Mouse (Mus musculus): ENCODE measurements around the gene Cd44.

The Cd44 gene

DNA sequence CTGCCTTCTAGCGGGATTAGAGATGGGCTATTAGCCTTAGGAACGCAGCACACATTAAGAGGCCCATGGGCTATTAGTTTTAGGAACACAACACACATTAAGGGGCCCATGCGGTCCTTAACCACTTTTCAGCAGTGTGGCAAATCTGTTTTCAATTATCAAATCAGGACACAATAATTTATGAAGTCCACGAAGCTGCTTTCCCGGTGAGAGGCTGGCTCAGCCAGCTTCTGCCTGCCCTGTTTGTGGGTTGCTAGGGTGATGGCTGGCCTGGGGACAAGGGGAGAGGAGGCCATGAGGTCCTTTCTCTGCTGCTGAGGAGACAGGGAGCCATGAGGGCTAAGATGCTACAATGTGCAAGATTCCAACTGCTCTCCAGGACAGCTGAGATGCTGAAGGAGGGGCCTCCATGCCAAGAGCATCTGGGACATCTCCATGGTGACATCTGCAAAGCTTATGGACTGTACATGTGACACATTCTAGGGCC is 81.2 kb downstream of the Cd44 start:
- peak; percentile 10 for DNase-seq (ENCODE audit: low spot score)

DNA sequence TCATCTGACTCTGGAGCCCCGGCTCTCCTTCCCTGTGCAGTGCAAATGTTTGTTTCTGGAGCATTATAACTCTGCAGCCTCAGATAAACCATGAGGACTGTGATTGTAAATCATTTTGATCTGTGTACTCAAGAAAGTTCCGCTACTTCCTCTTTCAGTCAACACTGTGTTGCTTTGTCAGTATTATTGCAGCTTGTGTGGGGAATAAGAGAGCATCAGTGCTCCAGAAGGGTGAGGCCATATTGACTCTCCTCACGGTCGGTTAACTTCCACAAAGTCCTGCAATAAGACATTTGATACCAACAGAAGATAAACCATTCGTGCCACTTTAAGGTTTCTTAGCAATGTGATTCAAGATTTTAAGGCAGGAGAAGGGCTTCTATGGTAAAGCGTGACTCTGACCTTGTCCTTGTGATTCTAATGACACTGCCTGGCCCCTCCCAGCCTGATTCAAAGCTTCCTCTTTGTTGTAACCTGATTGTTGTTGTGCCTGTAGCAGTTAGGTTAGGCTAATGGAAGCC is 86.1 kb downstream of the Cd44 start:
- no peak for DNase-seq (ENCODE audit: low spot score)

DNA sequence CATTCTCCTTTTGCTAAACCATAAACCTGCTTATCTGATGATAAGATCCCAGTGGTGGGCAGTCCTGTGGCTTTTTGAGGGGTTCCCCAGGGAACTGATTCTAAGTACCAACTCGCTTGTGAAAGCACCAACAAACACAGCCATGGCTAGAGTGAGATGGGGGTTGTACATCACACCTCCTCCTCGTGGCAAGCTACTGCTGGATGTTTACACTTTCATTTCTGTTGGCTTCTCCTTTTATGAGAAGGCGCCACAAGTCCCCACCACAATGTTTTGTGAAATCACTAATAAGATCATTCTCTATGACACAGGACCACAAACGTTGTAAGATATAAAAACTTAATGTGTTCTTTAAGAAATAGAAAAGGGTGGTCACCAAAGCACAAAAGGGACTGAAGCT is 88.7 kb downstream of the Cd44 start:
- DNase-seq (ENCODE audit: low spot score), result no peak

DNA sequence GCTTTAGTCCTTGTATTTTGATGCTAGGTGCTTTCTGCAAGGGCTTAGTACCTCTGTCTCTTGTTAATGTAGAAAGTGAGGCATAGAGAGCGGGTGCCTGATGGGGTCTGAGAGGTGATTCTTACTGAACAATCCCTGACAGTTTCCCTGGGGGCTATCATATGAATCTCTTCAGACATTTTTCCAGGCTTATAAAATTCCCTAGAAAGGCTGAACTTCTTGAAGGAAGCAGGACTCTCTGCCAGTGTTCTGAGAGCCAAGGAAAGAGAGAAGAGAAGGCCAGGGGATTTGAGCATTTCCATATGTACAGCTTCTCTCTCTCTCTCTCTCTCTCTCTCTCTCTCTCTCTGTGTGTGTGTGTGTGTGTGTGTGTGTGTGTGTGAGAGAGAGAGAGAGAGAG is 92.0 kb downstream of the Cd44 start:
- no peak for DNase-seq (ENCODE audit: low spot score)

DNA sequence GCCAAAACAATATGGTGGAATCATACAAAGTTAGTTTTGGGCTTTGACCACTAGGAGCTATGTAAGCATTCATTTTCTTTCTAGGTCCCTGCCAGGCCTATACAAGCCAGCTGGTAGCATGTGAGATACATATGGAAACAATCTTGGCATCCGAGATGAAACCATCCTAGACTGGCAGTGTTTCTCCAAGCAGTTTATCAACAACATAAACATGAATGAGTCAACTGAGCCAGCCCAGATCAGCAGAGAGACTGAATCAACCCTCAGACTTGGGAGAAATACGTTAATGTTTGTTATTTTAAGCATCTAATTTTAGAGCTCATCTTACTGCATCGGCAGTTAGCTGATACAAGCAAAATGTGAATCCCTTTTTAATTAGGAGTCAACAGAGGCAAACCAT is 93.8 kb downstream of the Cd44 start:
- no peak for DNase-seq (ENCODE audit: low spot score)

DNA sequence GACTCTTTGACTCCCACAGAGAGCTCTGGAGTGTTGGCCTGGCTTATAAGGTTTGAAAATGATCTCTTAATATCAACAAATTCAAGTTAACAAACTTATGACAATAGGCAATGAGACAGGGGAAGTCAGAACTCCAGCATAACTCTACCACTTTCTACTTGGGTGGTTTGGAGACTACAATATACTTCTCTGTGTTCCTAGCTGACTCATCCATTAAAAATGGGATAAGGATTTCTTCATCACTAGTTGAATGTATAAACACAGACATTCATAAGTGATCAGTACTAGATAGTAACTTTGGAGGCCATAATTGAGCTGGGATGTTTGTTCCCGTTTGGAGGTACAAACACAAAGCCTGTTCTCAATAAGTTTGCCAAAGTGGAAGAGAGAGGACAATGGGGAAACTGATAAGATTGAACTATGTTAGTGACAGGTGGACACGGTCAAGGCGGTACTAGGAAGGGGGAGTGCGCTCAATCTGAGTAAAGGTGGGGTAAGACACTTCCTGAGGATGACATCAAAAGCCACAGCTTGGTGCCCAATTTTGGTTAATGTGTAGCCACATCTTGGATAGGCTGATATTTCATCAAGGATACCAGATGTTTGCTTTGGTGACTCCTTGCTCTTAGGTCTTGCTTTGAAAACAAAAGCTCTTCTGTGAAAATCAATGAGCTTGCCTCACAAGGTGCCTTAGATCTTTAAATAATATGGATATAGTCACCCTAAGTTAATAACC is 95.5 kb downstream of the Cd44 start:
- no peak for DNase-seq (ENCODE audit: low spot score)

DNA sequence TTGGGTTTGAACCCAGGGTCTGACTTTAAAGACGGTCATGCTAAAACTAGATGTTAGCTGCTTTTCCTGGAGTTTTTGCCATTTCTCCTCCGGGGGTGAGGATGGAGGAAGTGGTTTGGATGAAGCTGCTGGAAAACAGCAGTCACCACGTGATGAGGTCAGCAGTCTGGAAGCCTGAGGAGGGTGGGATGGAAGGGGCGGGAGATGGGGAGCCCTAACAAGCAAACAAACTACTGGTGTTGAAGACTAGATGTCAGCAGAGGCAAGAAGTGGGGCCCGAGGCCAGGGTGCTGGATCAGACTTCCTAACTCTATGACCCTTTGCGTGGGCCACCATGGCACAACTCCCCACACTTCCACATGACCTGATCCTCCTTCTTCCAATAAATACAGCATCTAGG is 96.2 kb downstream of the Cd44 start:
- DNase-seq (ENCODE audit: low spot score), result no peak

DNA sequence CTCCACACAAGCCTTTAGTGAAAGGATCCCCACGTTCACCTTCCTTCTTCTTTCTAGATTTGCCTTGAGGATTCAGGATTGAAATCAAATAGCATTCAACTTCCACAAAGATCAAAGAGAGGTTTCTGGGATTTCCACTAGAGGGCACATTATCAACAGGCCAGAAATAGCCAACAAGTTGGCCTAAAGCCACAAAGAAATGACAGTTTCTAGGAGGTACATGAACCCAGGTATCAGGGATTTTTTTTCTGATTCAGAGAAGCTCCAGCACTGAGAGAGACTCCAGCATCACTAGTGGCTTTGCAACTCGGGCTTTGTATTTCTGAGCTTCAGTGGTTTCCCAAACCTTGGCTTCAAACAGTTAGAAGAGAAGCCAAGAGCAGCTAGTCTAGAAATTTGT is 97.4 kb downstream of the Cd44 start:
- DNase-seq (ENCODE audit: low spot score), result peak; percentile 54

DNA sequence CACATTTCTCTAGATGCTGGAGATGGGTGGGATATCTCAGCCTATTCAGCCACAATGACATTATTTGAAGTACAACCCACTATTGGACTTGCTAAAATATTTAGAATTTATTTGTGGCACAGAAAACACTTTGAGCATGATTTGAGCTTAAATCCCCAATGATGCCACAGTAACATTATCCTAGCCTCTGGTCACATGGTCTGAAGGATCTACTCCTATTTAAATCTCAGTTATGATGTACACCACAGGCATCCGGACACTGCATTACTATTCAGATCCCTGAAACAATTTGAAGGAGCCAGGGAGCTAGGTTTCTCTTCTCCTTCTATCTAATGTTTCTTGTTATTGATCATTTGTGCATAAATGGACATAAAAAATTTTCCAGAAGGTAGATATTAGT is 99.6 kb downstream of the Cd44 start:
- DNase-seq (ENCODE audit: low spot score), result no peak

DNA sequence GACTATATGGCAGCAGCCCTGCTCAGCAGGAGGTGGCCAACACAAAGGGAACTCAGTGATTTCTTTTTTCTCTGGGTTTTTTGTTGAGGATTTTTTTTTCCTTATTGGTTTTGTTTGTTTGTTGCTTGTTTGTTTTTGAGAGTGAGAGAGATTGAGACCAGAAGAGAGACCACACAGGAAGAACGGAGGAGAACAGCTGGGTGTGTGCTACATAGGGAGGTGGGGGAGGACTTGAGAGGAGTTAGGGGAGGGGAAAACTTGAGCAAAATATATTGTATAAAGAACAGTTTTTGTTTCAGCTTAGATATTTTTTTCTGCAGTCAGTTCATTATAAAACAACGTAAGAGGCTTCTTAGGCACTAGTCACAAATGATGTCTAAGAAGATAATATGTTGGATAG is 103.3 kb downstream of the Cd44 start:
- no peak for DNase-seq (ENCODE audit: low spot score)

DNA sequence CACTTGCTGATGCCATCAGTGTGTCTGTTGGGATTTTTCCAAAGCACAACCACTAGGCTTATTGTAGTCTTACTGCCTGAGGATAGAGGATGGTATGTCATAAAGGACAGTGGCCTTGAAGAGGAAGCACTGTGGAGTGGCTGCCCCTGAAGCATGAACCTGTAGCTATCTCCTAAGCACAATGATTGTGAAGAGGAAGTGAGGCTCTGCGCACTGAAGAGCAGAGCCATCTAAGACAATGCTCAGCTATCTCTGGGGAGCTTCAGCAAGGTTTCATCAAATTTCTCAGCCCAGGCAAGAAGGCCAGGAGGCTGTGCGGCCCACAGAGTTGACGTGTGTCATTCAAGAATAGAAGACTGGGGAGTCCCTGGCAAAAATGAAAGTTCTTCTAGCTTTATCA is 106.4 kb downstream of the Cd44 start:
- DNase-seq (ENCODE audit: low spot score), result no peak

DNA sequence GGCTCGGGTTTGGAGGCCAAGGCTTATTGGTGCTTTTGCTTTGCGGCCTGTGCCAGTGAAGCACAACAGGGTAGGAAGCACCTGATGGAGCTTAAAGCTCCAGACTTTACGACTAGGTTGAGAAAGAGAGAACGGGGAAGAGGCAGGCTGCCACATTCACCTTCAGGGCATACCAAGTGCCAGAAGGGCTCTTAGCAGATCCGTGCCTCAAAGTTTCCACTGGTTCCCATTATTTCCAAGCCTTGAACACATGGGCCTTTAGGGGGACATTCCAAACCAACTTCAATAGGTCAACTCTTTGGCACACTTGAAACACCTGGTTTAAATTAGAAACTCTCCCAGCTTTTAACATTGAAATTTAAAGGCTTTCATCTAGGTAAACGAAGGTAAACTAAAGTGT is 108.7 kb downstream of the Cd44 start:
- no peak for DNase-seq (ENCODE audit: low spot score)

DNA sequence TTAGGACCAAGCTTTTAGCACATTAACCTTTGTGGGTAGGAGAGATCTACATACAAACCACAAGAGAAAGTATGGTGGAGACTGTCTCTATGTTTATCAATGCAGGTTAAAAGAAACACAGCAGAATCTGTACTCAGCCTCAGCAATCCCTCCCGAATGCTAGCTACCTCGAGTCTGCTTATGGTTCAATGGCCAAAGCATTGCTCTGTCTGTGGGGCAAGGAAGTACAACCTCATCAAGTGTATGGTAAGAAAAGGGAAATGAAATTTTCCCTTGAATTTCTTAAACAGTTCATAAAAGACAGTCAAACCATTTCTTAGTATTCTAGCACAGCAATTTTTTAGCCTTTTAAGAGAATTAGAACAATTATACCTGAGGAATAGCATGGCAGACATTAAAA is 109.8 kb downstream of the Cd44 start:
- DNase-seq (ENCODE audit: low spot score), result no peak

DNA sequence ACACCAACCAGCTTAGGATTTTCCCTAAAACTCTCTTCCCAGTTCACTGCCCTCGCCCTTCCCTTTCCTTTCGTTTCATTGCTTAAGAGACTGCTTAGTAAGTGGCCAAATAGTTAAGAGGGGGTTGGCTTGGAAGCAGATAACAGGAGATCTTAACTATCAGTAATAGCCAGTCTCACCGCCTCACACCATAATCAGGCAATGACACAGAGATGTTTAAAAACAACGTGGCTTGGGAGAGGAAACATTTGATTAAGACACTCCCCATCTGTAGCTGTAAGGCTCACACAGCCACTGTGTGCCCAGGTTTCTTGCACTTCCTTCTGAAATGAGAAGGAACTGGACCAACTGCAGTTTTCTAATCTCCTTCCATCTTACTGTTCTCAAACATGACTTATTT is 115.8 kb downstream of the Cd44 start:
- DNase-seq (ENCODE audit: low spot score), result no peak

DNA sequence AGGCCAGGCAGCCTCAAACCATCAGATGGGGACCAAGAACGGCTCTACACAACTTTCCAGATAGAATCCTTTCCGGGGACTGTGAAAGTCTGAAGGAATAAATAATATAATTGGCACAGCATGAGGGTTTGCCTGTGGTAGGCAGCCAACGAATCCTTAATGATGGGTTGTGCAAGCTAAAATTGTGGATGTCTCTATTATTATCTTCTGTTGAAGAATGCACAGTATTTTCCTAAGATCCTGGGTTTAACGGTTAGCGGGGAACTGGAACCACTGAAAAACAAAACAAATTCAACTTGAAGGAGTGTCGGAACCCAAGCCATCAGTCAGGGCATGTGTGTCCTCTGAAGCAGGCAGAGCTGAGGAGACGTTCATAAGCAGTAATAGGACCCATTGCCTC is 118.7 kb downstream of the Cd44 start:
- DNase-seq (ENCODE audit: low spot score), result no peak

DNA sequence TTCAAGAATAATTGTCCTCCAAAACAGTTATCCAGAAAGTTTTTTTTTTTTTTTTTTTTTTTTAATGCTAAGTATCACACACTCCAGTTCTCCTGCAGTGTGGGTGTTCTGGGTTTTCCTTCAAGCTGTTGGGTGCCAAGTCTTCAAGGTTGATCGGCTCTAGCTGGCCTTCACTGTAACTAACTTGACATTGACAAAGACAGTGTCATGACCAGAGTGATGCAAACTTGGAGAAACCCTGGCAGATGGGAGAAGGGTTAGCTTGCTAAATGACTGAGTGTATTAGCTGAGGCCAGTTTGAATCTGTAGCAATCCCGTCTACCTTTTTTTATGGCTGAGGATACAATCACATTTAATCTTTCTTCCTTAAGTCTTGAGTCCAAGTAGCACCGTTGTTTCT is 123.3 kb downstream of the Cd44 start:
- no peak for DNase-seq (ENCODE audit: low spot score)

DNA sequence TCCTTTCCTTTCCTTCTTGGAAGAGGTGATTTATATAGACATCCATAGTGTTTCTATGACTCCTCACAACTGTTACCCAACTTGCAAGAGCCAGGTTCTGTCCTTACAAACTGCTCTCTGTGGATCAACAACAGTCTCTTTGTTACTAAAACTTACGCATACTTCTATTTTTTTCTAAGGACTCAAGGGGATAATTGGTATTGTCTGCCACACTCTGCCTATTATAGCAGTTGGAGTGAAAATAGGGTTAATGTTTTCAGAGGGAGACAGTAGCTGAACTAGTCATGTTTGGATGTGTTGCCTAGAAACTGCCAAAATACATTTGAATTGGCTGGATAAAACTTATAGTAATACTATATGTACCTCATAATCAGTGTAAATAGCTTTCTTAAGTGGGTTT is 125.9 kb downstream of the Cd44 start:
- no peak for DNase-seq (ENCODE audit: low spot score)

DNA sequence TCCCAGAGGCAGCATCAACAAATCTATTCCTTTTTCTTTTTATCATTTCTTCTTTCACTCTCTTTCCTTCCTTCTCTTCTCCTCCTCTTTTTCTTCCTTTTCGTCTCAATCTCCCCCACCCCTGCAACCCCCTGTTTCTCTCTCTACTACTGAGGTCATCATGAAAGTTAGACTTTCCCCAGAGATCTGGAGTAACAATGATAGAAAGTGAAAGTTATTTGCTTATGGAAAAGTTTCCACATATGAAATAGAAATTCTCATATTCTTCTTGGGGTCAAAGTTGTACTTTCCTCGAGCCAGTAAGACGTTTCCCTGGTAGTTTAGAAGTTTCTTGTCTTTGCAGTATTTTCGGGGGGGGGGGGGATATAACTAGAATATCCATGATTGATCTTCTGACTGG is 126.8 kb downstream of the Cd44 start:
- DNase-seq (ENCODE audit: low spot score), result no peak

DNA sequence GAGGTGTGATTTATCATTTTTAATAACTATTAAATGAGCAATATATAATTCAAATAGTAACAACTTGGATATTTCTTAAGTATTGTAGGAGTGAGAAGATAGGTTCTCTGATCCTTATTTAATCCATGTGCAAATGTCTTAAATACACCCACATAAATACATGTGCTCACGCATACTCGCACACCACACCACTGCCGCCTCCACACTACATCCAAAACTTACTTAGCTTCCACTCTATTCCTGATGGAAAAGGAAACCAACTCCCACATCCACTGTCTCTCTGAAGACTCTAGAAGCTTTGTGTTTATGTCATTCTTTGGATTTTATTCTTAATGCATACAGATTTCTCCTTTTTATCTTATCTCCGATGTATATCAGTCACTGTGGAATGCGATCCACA is 129.2 kb downstream of the Cd44 start:
- no peak for DNase-seq (ENCODE audit: low spot score)

DNA sequence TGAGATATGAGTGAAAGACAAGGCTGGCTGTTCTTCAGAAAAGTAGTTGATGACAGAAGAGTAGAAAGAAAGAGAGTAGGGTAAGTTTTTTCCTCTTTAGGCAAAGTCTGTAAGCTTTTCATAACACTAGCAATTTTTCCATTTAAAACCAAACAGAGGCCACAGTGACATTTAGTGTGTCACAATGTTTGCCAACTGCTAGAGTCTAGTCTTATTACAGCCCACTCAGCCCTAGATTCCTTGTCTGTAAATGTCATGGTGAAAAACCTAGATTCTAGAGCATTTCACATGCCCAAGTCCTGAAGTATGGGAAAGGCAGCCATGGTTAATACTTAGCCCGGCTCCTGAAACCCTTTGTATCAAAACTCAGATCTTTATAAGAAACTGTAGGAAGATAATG is 130.2 kb downstream of the Cd44 start:
- DNase-seq (ENCODE audit: low spot score), result no peak

DNA sequence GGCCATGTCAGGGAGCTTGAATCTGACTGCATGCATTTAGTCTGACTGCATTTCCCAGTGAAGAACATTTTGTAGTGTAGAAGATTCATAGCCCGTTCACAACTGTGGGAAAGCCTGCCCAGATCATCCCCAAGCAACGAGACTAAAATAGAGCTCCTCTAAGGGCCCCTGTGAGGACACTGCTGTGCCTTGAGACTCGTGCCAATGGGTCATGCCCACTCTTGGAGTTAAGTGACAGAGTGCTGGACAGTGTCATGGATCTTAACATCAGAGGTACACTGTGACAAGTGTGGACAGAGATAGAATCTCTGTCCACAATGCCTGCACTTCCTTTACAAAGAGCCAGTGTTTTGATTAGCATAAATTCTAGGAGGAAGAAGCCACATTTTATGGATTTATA is 133.2 kb downstream of the Cd44 start:
- DNase-seq (ENCODE audit: low spot score), result no peak

DNA sequence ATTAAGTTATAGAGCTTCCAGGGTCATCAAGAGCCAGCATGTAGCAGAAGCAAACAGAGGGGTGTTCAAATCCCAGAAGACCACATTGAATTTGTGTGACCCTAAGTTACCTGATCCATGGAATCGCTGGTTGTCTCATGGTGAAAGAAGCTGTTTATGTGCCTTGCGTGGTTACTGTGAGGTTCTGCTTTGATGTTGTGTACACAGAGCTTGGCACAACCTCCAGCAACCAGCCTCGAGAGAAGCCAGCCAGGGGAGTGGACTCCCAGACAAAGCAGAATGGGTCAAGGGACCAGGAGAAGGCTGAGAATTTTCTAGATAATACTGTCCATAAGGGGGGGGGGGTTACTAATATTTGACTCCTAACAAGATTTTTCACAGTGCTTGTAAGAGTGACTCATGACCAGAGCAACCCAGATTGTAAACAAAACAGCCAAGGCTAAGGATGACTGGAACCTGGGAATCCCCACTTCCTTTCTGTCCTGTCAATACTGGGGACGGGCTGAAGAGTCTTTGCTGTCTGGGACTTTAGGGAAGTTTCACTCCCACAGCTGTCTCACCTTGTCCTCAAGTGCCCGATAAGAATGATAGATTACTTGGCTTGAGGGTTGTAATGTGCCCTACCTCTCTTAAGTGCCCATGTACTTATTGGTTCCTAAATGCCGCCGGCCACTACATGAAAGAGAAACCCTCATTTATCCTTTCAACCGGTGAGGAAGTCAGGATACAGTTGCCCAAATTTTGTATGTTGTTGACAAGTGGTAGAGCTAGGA is 136.7 kb downstream of the Cd44 start:
- no peak for DNase-seq (ENCODE audit: low spot score)

DNA sequence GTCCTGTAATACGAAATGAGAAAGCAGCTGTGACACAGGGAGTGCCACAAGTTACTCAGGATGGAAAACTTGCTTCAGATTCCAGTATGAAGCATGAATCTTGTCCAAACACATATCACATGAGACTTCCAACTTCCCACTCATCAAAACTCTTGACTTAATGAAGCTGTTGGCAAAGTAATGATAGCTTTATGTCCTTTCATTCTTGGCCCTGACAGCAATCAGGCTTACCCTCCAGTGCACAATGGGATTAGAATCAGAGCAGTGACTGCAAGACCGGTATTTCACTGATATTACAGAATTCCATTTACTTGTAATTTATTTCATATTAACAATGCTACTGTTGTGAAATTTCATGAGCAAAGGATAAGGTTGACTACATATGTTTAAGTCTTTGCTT is 137.5 kb downstream of the Cd44 start:
- no peak for DNase-seq (ENCODE audit: low spot score)

DNA sequence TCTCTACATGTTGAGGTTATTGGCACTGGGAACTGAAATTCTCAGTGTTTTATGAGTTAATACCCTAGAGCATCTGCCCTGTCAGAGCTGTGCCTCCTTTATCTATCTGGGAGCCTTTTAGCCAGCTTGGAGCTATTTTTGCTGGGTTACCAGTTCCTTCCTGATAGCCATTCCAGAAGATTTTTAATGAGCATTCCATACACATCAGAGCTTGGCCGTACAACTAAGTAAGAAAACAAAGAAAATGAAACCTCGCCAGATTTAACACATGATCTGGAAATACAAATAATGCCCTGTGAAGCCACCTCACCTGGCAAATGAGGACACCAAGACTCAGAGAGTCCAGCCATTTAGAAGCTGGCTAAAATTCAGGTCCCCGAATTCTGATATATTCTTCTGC is 138.3 kb downstream of the Cd44 start:
- DNase-seq (ENCODE audit: low spot score), result no peak

Data from layer of hippocampus, adult 11-12 months (tissue).